In genomic region chr11:33008611-33009010, GRCm38 (mm10) we compare ENCODE assay signal across 22 mouse cellular contexts.
DNase-seq lines count a peak whose midpoint lies in the region; TF ChIP-seq lines count a peak whose summit lies in the region.
"Had no signal": no experiment of that assay in that cellular context is flagged by ENCODE, and none has a peak within 500 bp of the region (broad histone marks: within the 10 kb centered on the region; RNA-seq: fewer than 3 reads in every experiment).

No protein-coding gene starts in this region.

- H3K9me3 ChIP-seq in limb, embryonic 10.5 days (replicated peaks), result no peaks in the 10 kb centered on the region
- no peaks in the 10 kb centered on the region for H3K9me3 ChIP-seq in forebrain, embryonic 10.5 days
- H3K9me3 ChIP-seq: embryonic facial prominence, embryonic 13.5 days; embryonic facial prominence, embryonic 15.5 days; forebrain, embryonic 13.5 days; forebrain, embryonic 15.5 days had no signal

- peak overlapping the region; percentile 65 for H3K27ac ChIP-seq in gastrocnemius, adult 2 months
- no peak overlapping the region for H3K27ac ChIP-seq in limb, embryonic 10.5 days
- no peak overlapping the region for H3K27ac ChIP-seq in forebrain, embryonic 10.5 days
- H3K27ac ChIP-seq: embryonic facial prominence, embryonic 13.5 days; embryonic facial prominence, embryonic 15.5 days; forebrain, embryonic 13.5 days; forebrain, embryonic 15.5 days had no signal

- H3K4me3 ChIP-seq in gastrocnemius, adult 2 months, result no peak overlapping the region
- H3K4me3 ChIP-seq in limb, embryonic 10.5 days, result no peak overlapping the region
- no peak overlapping the region for H3K4me3 ChIP-seq in forebrain, embryonic 10.5 days
- H3K4me3 ChIP-seq: embryonic facial prominence, embryonic 13.5 days; embryonic facial prominence, embryonic 15.5 days; erythroblast, embryonic 14.5 days; forebrain, embryonic 13.5 days; forebrain, embryonic 15.5 days had no signal

- peaks cover 27% of the 10 kb centered on the region for H3K4me1 ChIP-seq in limb, embryonic 10.5 days
- peaks cover 15% of the 10 kb centered on the region for H3K4me1 ChIP-seq in forebrain, embryonic 10.5 days

- no peaks in the 10 kb centered on the region for H3K36me3 ChIP-seq in limb, embryonic 10.5 days
- no peaks in the 10 kb centered on the region for H3K36me3 ChIP-seq in forebrain, embryonic 10.5 days (replicated peaks)
- H3K36me3 ChIP-seq: embryonic facial prominence, embryonic 13.5 days; embryonic facial prominence, embryonic 15.5 days; forebrain, embryonic 15.5 days had no signal

- peak; percentile 41 for DNase-seq in gastrocnemius, adult 2 months
- no peak for DNase-seq in gastrocnemius, postnatal 10 days
- DNase-seq in heart, adult 11 months, result peak; percentile 92
- DNase-seq in heart, postnatal 36 days, result no peak
- DNase-seq in limb, embryonic 10.5 days (ENCODE audit: low spot score), result peak; percentile 20
- no peak for DNase-seq in lung, postnatal 10 days
- DNase-seq in forebrain, embryonic 10.5 days (ENCODE audit: extremely low spot score, low spot score), result no peak
- DNase-seq: adrenal gland, adult 2 months; adrenal gland, postnatal 10 days; adrenal gland, postnatal 25 days; cerebellum, adult 11 months; cerebellum, adult 18-20 months; cerebellum, adult 8-10 months; cerebellum, adult 9-11 months; cerebellum, postnatal 14 days; cerebellum, postnatal 36 days; embryo, embryonic 11 days had no signal

- no peak for TF ChIP-seq CTCF in gastrocnemius, adult 2 months (IDR thresholded peaks at IDR 0.05)

- intact Hi-C loops in gastrocnemius, adult 2 months (cut with DNase I), result no loop called here
- intact Hi-C loops in heart, postnatal 36 days (cut with DNase I), result no loop called here

- H3K27me3 ChIP-seq in limb, embryonic 10.5 days (ENCODE audit: low read depth, poor library complexity, severe bottlenecking), result no peaks in the 10 kb centered on the region
- H3K27me3 ChIP-seq in forebrain, embryonic 10.5 days (ENCODE audit: poor library complexity, severe bottlenecking), result no peaks in the 10 kb centered on the region
- H3K27me3 ChIP-seq: forebrain, embryonic 13.5 days; forebrain, embryonic 15.5 days had no signal

Comparison
In these comparisons a context has a peak if more than half of its experiments do, and no peak if none do; other contexts are left out.
1. DNase-seq: peak in gastrocnemius, adult 2 months (single experiment), heart, adult 11 months (single experiment) and limb, embryonic 10.5 days (single experiment); none in gastrocnemius, postnatal 10 days (single experiment), heart, postnatal 36 days (0 of 2), lung, postnatal 10 days (single experiment) and forebrain, embryonic 10.5 days (single experiment).